ENCODE assay signal across 8 mouse cellular contexts in the genomic region with DNA sequence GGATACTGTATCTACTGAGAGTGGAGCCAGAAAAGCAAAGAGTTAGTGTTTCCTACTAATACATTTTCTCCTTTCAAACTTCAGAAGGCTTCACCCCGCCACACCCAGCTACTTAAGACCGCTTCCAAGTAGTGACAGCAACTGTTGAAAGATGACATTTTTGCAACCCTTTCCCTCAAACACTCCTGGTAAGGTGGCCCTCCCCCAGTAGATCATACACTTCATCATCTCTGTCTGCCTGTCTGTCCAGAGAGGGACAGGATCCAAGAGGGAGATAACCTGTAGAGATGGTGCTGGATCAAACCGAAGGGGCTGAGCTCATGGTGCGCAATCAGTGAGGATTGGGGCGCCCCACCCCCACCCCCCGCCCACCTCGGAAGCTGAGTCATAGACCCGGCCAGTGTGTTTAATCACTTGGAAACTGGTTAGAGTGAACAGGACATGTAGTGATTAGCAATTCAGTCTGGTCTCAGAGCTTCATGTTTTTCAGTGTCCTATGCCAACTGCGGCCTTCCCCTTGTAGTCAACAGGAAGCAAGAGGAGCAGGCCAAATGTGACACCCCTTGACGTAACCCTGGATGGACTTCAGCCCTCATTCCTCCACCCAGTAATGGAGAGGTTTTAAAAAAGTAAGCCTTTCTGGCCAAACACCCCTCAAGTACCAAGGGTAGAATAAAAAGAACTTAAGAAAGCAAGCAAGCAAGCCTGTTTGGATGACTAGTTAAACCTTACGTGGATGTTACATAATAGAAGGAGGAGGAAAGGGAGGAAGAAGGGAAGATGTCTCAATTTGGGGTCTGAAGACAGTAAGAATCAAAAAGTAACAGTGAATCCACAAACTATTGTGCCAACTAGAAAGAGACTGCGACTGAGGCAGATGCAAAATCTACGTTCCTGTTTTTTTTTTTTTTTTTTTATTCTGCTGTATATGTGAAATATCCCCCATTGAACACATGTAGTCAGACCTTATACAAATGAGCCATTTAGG.
A peak's percentile ranks its signal among the peaks of the same experiment; 100 is the strongest.
DNase-seq lines count a peak whose midpoint lies in the region; ATAC-seq and TF ChIP-seq lines count a peak whose summit lies in the region.

No protein-coding gene starts in this region.

- H3K4me3 ChIP-seq in embryonic facial prominence, embryonic 12.5 days: no peak overlapping the region
- no peak overlapping the region for H3K4me3 ChIP-seq in embryonic facial prominence, embryonic 10.5 days
- H3K4me3 ChIP-seq in gastrocnemius, adult 2 months: peak overlapping the region; percentile 59
- H3K4me3 ChIP-seq in limb, embryonic 15.5 days: no peak overlapping the region
- H3K4me3 ChIP-seq in thymus, adult 2 months (ENCODE audit: control insufficient read depth, insufficient read depth, low read length): no peak overlapping the region

- H3K9ac ChIP-seq in embryonic facial prominence, embryonic 12.5 days: no peak overlapping the region
- no peak overlapping the region for H3K9ac ChIP-seq in limb, embryonic 15.5 days

- H3K36me3 ChIP-seq in embryonic facial prominence, embryonic 12.5 days: no peaks in the 10 kb centered on the region
- H3K36me3 ChIP-seq in embryonic facial prominence, embryonic 10.5 days (replicated peaks): no peaks in the 10 kb centered on the region
- H3K36me3 ChIP-seq in limb, embryonic 15.5 days: no peaks in the 10 kb centered on the region
- H3K36me3 ChIP-seq in thymus, adult 2 months (ENCODE audit: control insufficient read depth, insufficient read depth, low read length): no peaks in the 10 kb centered on the region

- ATAC-seq in embryonic facial prominence, embryonic 12.5 days (ENCODE audit: insufficient number of reproducible peaks, insufficient read depth, low FRiP score, low TSS enrichment): no peak
- peak; percentile 19; the same call in 1 of the 2 replicates for ATAC-seq in limb, embryonic 15.5 days (ENCODE audit: insufficient number of reproducible peaks, low FRiP score, low TSS enrichment, low read depth)

- 76% methylated on average over 13 of the region's 13 CpGs for WGBS in embryonic facial prominence, embryonic 12.5 days
- 85% methylated on average over 13 of the region's 13 CpGs for WGBS in embryonic facial prominence, embryonic 10.5 days
- WGBS in limb, embryonic 15.5 days: 75% methylated on average over 13 of the region's 13 CpGs
- WGBS in thymus, adult 2 months: 94% methylated on average over 13 of the region's 13 CpGs

- H3K4me1 ChIP-seq in embryonic facial prominence, embryonic 12.5 days: peaks cover 12% of the 10 kb centered on the region; the same call in 1 of the 2 replicates
- H3K4me1 ChIP-seq in embryonic facial prominence, embryonic 10.5 days: peaks cover 20% of the 10 kb centered on the region
- H3K4me1 ChIP-seq in limb, embryonic 15.5 days: peaks cover 12% of the 10 kb centered on the region; the same call in 1 of the 2 replicates
- H3K4me1 ChIP-seq in thymus, adult 2 months (replicated peaks; ENCODE audit: control insufficient read depth, insufficient read depth, low read length): no peaks in the 10 kb centered on the region

- intact Hi-C loops in gastrocnemius, adult 2 months (cut with DNase I): no loop called here

- H3K4me2 ChIP-seq in embryonic facial prominence, embryonic 12.5 days (replicated peaks): peak overlapping the region; percentile 40
- H3K4me2 ChIP-seq in limb, embryonic 15.5 days: no peak overlapping the region

- H3K9me3 ChIP-seq in embryonic facial prominence, embryonic 12.5 days: no peaks in the 10 kb centered on the region
- H3K9me3 ChIP-seq in embryonic facial prominence, embryonic 10.5 days: no peaks in the 10 kb centered on the region
- H3K9me3 ChIP-seq in limb, embryonic 15.5 days: no peaks in the 10 kb centered on the region

- TF ChIP-seq CTCF in gastrocnemius, adult 2 months (IDR thresholded peaks at IDR 0.05): no peak
- no peak for TF ChIP-seq CTCF in thymus, adult 2 months (IDR thresholded peaks at IDR 0.05; ENCODE audit: borderline replicate concordance, control insufficient read depth, extremely low read depth, insufficient read depth, low read length, poor library complexity)

- no peak overlapping the region for H3K27ac ChIP-seq in embryonic facial prominence, embryonic 12.5 days
- H3K27ac ChIP-seq in embryonic facial prominence, embryonic 10.5 days (replicated peaks): no peak overlapping the region
- H3K27ac ChIP-seq in gastrocnemius, adult 2 months: peak overlapping the region; percentile 75
- peak overlapping the region; percentile 40; the same call in 1 of the 2 replicates for H3K27ac ChIP-seq in limb, embryonic 15.5 days
- H3K27ac ChIP-seq in thymus, adult 2 months (ENCODE audit: control insufficient read depth, insufficient read depth, low read length): no peak overlapping the region

- no peaks in the 10 kb centered on the region for H3K27me3 ChIP-seq in embryonic facial prominence, embryonic 12.5 days
- no peaks in the 10 kb centered on the region for H3K27me3 ChIP-seq in embryonic facial prominence, embryonic 10.5 days (replicated peaks; ENCODE audit: low read depth, poor library complexity, severe bottlenecking)
- H3K27me3 ChIP-seq in limb, embryonic 15.5 days: no peaks in the 10 kb centered on the region
- H3K27me3 ChIP-seq in thymus, adult 2 months (ENCODE audit: control insufficient read depth, insufficient read depth, low read length): no peaks in the 10 kb centered on the region

- no peak for TF ChIP-seq POLR2A in thymus, adult 2 months (IDR thresholded peaks at IDR 0.05; ENCODE audit: control insufficient read depth, extremely low read depth, insufficient read depth, low read length, poor library complexity)

- no peak for DNase-seq in embryonic facial prominence, embryonic 10.5 days (ENCODE audit: low spot score)
- DNase-seq in 3T3-L1 (ENCODE audit: low read depth, low spot score): peak; percentile 70
- DNase-seq in gastrocnemius, adult 2 months: peak; percentile 76
- DNase-seq in thymus, adult 2 months: no peak
- DNase-seq in cerebellum, adult 11-12 months: no peak
- DNase-seq in layer of hippocampus, adult 8-10 months (ENCODE audit: low spot score in 2 of 2): no peak

Comparison
In these comparisons a context has a peak if more than half of its experiments do, and no peak if none do; other contexts are left out.
1. H3K27ac ChIP-seq: peak in gastrocnemius, adult 2 months (single experiment) and limb, embryonic 15.5 days (single experiment); none in embryonic facial prominence, embryonic 12.5 days (single experiment), embryonic facial prominence, embryonic 10.5 days (single experiment) and thymus, adult 2 months (single experiment).
2. DNase-seq: peak in 3T3-L1 (single experiment) and gastrocnemius, adult 2 months (single experiment); none in embryonic facial prominence, embryonic 10.5 days (single experiment), thymus, adult 2 months (single experiment), cerebellum, adult 11-12 months (single experiment) and layer of hippocampus, adult 8-10 months (0 of 2).